Mouse (Mus musculus) neural tube, embryonic 12.5 days (tissue): ENCODE results near the gene Trrap. TPM values are rescaled to one million over a fixed set of nuclear protein-coding genes. Genes with fewer than 3 reads are reported as not detected.
"Not testable (repeated sequence)": the region's sequence is repeated elsewhere in the genome, so short reads cannot be mapped to it uniquely, and the experiment has no call there.

Source experiments
- ATAC-seq: fragments of 200-750 bp; cut with Nextera tagmentation; 2 replicates; pipeline ENCODE4 v1.8.0; 2017; ENCODE audit warnings: low read depth, mild to moderate bottlenecking, moderate TSS enrichment, moderate library complexity; ENCODE audit not compliant: low FRiP score
- H3K27ac ChIP-seq: fragments of 300-500 bp; sonication (generic); 2 replicates; pipeline ENCODE4 v1.5.1; 2016
- H3K27me3 ChIP-seq: fragments of 300-500 bp; sonication (generic); replicated peaks from 2 replicates; pipeline ENCODE4 v1.6.1; 2016; ENCODE audit warnings: mild to moderate bottlenecking
- H3K36me3 ChIP-seq: fragments of 300-500 bp; sonication (generic); 2 replicates; pipeline ENCODE4 v1.6.1; 2016; ENCODE audit warnings: mild to moderate bottlenecking
- H3K4me1 ChIP-seq: fragments of 300-500 bp; sonication (generic); 2 replicates; pipeline ENCODE4 v1.6.1; 2016
- H3K4me2 ChIP-seq: fragments of 300-500 bp; sonication (generic); replicated peaks from 2 replicates; pipeline ENCODE4 v1.6.1; 2016; ENCODE audit warnings: mild to moderate bottlenecking
- H3K4me3 ChIP-seq: fragments of 300-500 bp; sonication (generic); 2 replicates; pipeline ENCODE4 v1.5.1; 2016
- H3K9ac ChIP-seq: fragments of 300-500 bp; sonication (generic); 2 replicates; pipeline ENCODE4 v1.6.1; 2016; ENCODE audit warnings: mild to moderate bottlenecking
- H3K9me3 ChIP-seq: fragments of 300-500 bp; sonication (generic); 2 replicates; pipeline ENCODE4 v1.6.1; 2016; ENCODE audit warnings: mild to moderate bottlenecking
- whole genome bisulfite sequencing: fragments of 180-500 bp; shearing (Covaris S2); methylation state at CpG from one replicate; pipeline ENCODE4 v1.1.7; 2016; 5-methylcytosine and 5-hydroxymethylcytosine counted together
- polyA plus RNA-seq: library from polyadenylated mRNA; unstranded; fragments of >200 nt; fragmentation: Nextera tagmentation; extraction: Ambion mirVana; gene quantifications from 2 replicates; pipeline ENCODE4 v1.2.1, GENCODE M21; 2016

Trrap gene
- polyA plus RNA-seq, result 86.2 and 92.2 TPM in 2 replicates

DNA sequence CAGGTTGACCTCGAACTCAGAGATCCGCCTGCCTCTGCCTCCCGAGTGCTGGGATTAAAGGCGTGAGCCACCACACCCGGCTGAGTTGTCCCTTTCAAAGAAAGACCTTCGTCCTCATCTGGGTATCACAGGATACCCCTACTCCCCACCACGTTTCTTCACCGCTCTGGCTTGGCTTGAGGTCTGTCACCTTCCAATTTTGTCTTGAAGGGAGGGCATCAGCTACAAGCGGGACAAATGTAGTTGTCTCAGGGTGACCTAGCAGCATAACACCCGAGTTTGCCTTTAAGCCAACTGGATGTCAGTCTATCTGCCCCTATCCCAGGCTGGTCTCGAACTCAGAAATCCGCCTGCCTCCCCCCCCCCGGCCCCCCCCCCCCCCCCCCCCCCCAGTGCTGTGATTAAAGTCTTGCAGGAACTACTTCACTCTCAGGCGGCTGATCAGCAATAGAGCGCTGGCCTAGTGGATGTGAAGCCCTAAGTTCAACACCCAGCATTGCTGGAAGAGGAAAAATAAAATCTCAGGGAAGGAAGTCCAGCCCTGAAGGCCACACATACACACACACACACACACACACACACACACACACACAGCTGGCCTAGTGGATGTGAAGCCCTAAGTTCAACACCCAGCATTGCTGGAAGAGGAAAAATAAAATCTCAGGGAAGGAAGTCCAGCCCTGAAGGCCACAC lies at the start of gene Trrap:
Gene Trrap, plus strand, starts transcription at position 627 of the 693 bp plus-strand sequence.
- 87% methylated on average over 12 of the region's 15 CpGs for WGBS
- Histone ChIP-seq H3K4me3 (peak within 1 kb of the TSS; percentile 78), H3K9ac (peak within 1 kb of the TSS; percentile 87), H3K27ac (peak within 1 kb of the TSS; percentile 85), H3K4me2 (peak within 1 kb of the TSS; percentile 84), H3K36me3 (peaks cover 13% of the 10 kb centered on the region)
- H3K9me3 ChIP-seq, H3K27me3 ChIP-seq, ATAC-seq, H3K4me1 ChIP-seq: not testable (repeated sequence)

DNA sequence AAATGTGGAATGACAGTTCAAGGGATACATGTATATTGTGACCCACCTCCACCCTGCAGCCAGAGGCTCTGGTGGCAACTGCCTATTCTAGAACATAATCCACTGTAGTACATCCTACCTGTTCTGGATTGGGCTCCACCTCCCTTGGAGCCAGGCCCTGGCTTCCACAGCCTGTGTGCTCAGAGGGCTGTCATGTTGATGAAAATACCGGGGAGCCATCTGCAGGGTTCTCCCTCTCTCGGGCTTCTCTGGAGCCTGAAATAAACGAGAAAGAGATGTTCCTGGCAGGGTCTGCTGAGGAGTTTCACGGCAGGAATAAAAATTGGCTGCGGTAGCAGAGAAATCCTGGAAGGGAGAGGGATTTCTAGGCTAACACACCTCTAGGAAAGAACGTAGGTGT lies 47.8 kb upstream of the Trrap start:
- no peaks in the 10 kb centered on the region; the same call in 1 of the 2 replicates for H3K4me1 ChIP-seq
- H3K27ac ChIP-seq, result no peak overlapping the region
- H3K4me2 ChIP-seq, result no peak overlapping the region
- no peak for ATAC-seq
- no peaks in the 10 kb centered on the region for H3K36me3 ChIP-seq
- H3K9ac ChIP-seq, result no peak overlapping the region
- H3K27me3 ChIP-seq, result no peaks in the 10 kb centered on the region
- H3K4me3 ChIP-seq, result no peak overlapping the region
- 77% methylated on average over 6 of the region's 6 CpGs for whole genome bisulfite sequencing
- H3K9me3 ChIP-seq, result no peaks in the 10 kb centered on the region

DNA sequence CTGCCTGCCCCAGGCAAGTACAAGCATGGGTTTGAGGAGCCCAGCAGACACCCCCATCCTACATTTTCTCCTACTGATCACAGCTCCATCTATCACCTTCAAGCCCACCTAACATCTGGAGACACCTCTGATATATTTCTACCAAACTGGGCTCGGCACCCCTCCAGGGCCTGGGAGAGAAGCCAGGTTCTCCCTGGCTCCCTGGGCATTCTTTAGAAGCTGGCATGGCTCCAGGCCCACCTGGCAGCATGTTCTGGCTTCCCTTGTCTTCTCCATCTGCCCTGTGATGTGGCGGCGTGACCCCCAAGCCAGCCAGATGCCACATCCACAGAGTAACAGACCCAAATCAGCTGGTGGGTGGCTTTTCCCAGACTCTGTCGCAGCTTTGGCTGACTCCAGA lies 47.3 kb upstream of the Trrap start:
- Histone ChIP-seq H3K9ac (no peak overlapping the region), H3K4me1 (no peaks in the 10 kb centered on the region; the same call in 1 of the 2 replicates), H3K4me2 (no peak overlapping the region), H3K27ac (no peak overlapping the region), H3K36me3 (no peaks in the 10 kb centered on the region), H3K4me3 (no peak overlapping the region), H3K9me3 (no peaks in the 10 kb centered on the region), H3K27me3 (no peaks in the 10 kb centered on the region)
- WGBS, result 84% methylated on average over 4 of the region's 4 CpGs
- no peak for ATAC-seq

DNA sequence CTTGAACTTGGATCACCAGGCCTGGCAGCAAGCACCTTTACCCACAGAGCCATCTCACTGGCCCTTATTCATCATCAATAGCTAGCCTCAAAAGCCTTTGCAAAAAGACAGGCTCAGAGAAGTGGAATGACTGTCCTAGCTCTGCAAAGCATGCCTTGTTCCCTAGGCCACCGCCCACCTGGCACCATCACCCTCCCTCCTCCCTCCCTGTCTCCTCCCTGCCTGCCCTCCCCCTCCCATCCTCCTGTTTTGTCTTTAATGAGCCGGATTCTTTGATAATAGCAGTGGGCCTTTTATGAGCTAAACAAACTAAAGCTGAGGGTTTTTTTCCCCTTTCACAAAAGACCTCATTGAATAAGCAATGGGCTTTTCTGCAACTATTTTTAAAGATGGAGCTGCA lies 42.6 kb upstream of the Trrap start:
- Histone ChIP-seq H3K27ac (no peak overlapping the region), H3K36me3 (no peaks in the 10 kb centered on the region), H3K9ac (no peak overlapping the region), H3K27me3 (peaks cover 5% of the 10 kb centered on the region; the same call in 1 of the 2 replicates), H3K4me3 (no peak overlapping the region), H3K4me2 (no peak overlapping the region), H3K4me1 (no peaks in the 10 kb centered on the region; the same call in 1 of the 2 replicates), H3K9me3 (no peaks in the 10 kb centered on the region)
- ATAC-seq, result no peak
- 18% methylated on average over 2 of the region's 2 CpGs for WGBS

DNA sequence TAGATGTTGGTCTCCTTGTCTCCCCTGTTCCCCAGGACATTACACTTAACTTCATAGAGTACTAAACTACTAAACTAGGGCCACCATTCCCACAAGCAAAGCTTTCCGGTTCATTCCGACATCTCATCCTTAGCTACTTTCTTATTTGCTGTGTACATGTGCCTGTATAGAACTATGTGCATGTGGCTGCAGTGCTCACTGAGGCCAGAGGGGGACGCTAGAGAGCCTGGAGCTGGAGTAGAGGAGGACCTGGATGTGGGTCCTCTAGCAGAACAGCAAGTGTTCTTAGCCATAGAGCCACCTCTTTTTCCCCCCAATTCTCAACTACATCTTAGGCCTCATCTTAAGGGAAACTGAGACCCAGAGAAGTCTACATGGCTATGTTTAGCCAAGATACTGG lies 42.0 kb upstream of the Trrap start:
- Histone ChIP-seq H3K9me3 (no peaks in the 10 kb centered on the region), H3K4me1 (no peaks in the 10 kb centered on the region; the same call in 1 of the 2 replicates), H3K27me3 (peaks cover 5% of the 10 kb centered on the region; the same call in 1 of the 2 replicates), H3K4me2 (no peak overlapping the region), H3K36me3 (no peaks in the 10 kb centered on the region), H3K9ac (no peak overlapping the region), H3K27ac (no peak overlapping the region), H3K4me3 (no peak overlapping the region)
- ATAC-seq, result no peak
- 82% methylated on average over 3 of the region's 3 CpGs for WGBS

DNA sequence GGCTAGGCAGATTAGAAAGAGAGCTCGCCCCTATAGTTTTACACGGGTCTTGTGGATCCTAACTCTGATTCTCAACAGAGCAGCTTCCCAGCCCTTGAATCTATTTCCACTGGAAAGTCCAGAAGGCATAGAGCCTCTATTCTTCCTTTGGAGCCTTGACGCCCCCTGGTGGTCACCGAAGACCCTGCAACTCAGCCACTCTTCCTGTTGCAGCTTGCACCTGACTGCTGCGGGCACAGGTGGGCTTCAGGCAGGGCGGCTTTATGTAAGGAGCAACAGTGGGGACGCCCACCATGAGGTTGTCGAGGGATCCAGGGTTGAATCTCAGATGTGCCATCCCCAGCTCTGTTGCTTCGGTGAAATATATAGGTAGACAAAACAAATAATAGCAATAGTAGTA lies 40.4 kb upstream of the Trrap start:
- no peak for ATAC-seq
- no peaks in the 10 kb centered on the region for H3K36me3 ChIP-seq
- H3K4me2 ChIP-seq, result no peak overlapping the region
- no peaks in the 10 kb centered on the region for H3K9me3 ChIP-seq
- no peaks in the 10 kb centered on the region; the same call in 1 of the 2 replicates for H3K4me1 ChIP-seq
- H3K27me3 ChIP-seq, result peaks cover 5% of the 10 kb centered on the region; the same call in 1 of the 2 replicates
- WGBS, result 9% methylated on average over 9 of the region's 9 CpGs
- no peak overlapping the region for H3K4me3 ChIP-seq
- H3K9ac ChIP-seq, result no peak overlapping the region
- no peak overlapping the region for H3K27ac ChIP-seq

DNA sequence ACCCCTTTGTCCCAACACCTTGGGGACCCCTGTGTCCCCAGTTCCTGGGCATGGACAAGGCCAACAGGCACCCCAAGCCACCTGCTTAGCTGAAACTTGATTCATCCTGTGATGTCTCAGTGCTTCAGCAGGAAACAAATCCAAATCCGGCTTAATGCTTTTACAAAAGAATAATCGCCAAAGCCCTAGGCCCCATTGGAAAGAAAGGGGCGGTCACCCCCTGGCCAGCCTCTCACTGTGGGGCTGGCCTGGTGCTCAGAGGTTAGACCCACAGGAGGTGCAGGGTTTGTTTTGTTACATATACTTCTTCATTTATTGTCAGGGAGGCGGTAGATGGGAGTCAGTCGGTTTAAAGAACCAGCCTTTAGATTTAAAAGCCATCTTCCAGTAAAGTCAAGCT lies 39.3 kb upstream of the Trrap start:
- no peak overlapping the region for H3K4me3 ChIP-seq

DNA sequence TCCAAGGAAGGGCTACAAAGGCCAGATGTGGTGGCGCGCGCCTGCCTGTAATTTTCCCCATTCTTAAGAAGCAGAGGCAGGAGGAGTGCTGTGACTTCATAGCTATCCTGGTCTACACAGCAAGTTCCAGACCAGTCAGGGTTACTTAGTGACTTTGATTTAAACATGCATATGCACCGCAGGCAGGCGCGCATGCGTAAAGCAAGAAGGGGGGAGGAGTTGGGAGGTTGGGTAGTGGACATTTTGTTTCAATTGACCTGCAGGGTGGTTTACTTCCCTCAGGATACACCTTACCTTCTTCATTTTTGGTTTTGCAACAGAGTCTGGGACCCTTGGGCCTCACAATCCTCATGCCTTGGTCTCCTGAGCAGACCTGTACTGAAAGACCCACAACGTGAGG lies 38.3 kb upstream of the Trrap start:
- Histone ChIP-seq H3K4me1 (no peaks in the 10 kb centered on the region; the same call in 1 of the 2 replicates), H3K9me3 (no peaks in the 10 kb centered on the region), H3K36me3 (no peaks in the 10 kb centered on the region), H3K9ac (no peak overlapping the region), H3K4me2 (no peak overlapping the region), H3K27ac (no peak overlapping the region), H3K27me3 (peaks cover 5% of the 10 kb centered on the region; the same call in 1 of the 2 replicates), H3K4me3 (no peak overlapping the region)
- no peak for ATAC-seq
- WGBS, result 87% methylated on average over 8 of the region's 8 CpGs

More for the DNA sequence above, 39.3 kb upstream of the Trrap start:
- H3K27me3 ChIP-seq, result peaks cover 5% of the 10 kb centered on the region; the same call in 1 of the 2 replicates
- H3K9ac ChIP-seq, result no peak overlapping the region
- no peak overlapping the region for H3K27ac ChIP-seq
- 24% methylated on average over 5 of the region's 5 CpGs for WGBS
- H3K9me3 ChIP-seq, result no peaks in the 10 kb centered on the region
- H3K36me3 ChIP-seq, result no peaks in the 10 kb centered on the region
- H3K4me1 ChIP-seq, result no peaks in the 10 kb centered on the region; the same call in 1 of the 2 replicates
- ATAC-seq, result no peak
- no peak overlapping the region for H3K4me2 ChIP-seq

DNA sequence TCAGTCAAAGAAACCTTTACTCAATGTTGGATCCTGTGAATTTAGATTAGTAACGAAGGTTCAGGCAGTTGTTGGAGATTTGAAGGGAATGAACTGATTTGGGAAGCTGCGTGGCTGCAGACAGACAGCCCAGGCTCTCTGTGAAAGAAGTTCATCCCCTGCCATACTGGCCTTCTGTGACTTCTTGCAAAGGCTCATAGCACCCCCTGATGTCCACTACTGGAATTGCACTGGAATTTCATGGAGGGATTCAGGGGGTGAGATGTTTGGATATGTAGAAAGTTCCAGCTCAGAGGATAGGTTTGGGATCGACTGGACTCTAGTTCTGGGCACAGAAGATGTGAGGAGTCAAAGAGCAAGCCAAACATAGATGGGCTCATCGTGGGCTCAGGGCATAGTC lies 33.6 kb upstream of the Trrap start:
- Histone ChIP-seq H3K4me2 (no peak overlapping the region), H3K9ac (no peak overlapping the region), H3K4me1 (no peaks in the 10 kb centered on the region), H3K4me3 (no peak overlapping the region), H3K27me3 (no peaks in the 10 kb centered on the region), H3K27ac (no peak overlapping the region), H3K9me3 (no peaks in the 10 kb centered on the region), H3K36me3 (no peaks in the 10 kb centered on the region)
- ATAC-seq, result no peak
- 37% methylated on average over 4 of the region's 4 CpGs for WGBS

DNA sequence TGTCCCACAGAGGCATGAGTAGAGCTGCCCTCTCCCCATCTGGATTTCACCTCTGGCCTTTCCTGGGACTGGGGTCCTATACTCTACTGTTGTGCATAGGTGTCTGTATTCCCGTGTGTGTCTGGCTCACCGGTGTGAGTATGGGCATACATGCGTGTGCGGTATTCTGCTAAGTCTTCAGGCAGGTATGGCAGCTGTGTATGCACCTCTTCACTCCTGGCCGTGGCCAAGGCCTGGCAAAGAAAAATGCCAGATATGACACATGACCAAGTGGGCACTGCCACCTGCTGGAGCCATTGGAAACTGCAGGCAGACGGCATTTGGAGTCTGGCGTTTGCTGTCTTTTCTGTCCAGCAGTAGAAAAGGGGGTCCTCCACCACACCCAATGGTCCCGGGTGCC lies 32.6 kb upstream of the Trrap start:
- Histone ChIP-seq H3K36me3 (no peaks in the 10 kb centered on the region), H3K9ac (no peak overlapping the region), H3K9me3 (no peaks in the 10 kb centered on the region), H3K4me3 (no peak overlapping the region), H3K27ac (no peak overlapping the region), H3K4me2 (no peak overlapping the region), H3K27me3 (no peaks in the 10 kb centered on the region), H3K4me1 (no peaks in the 10 kb centered on the region)
- WGBS, result 35% methylated on average over 8 of the region's 8 CpGs
- ATAC-seq, result peak; percentile 58; the same call in 1 of the 2 replicates

DNA sequence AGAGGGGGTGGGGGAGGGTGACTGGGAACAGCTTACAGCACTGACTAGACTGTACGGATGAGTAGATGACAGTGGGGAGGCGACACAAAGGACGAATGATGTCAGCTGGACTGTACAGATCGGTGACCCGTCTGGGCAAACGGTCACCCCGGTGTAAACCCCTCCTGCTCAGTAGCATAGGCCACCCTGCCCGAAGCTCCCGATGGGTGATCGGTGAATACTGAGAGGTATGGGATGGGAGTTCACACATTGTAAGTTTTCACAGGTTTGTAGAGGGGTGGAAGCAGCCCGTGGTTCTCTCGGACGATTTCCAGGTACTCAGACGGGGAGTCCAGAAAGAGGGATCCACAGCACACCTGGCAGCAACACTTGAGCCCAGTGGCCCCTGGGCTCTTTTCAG lies 30.4 kb upstream of the Trrap start:
- Histone ChIP-seq H3K4me3 (no peak overlapping the region), H3K4me1 (no peaks in the 10 kb centered on the region), H3K9ac (no peak overlapping the region), H3K27me3 (no peaks in the 10 kb centered on the region), H3K9me3 (no peaks in the 10 kb centered on the region), H3K27ac (no peak overlapping the region), H3K36me3 (no peaks in the 10 kb centered on the region), H3K4me2 (no peak overlapping the region)
- ATAC-seq, result no peak
- WGBS, result 89% methylated on average over 14 of the region's 14 CpGs

DNA sequence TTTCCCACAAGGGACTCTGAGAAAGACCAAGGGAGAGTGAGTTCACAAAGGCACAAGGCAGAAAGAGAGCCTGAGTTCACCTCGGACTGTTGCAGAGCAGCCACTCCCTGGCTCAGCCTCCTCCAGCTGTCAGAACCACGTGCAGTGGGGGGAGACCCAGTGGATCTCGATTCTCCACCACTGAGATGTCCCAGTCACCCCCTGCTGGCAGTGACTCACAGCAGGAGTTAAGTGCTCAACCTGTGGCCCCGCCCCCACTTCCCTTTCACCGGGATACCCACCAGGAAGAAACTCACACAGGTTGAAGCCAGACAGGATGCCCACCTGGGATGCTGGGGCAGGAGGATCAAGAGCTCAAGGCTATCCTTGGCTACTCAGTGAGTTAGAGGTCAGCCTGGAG lies 15.1 kb upstream of the Trrap start:
- no peaks in the 10 kb centered on the region for H3K9me3 ChIP-seq
- H3K4me1 ChIP-seq, result no peaks in the 10 kb centered on the region
- ATAC-seq, result no peak
- WGBS, result 16% methylated on average over 5 of the region's 5 CpGs
- H3K4me2 ChIP-seq, result no peak overlapping the region
- H3K4me3 ChIP-seq, result no peak overlapping the region
- H3K9ac ChIP-seq, result no peak overlapping the region
- H3K27ac ChIP-seq, result no peak overlapping the region
- H3K27me3 ChIP-seq, result no peaks in the 10 kb centered on the region
- H3K36me3 ChIP-seq, result peaks cover 6% of the 10 kb centered on the region

DNA sequence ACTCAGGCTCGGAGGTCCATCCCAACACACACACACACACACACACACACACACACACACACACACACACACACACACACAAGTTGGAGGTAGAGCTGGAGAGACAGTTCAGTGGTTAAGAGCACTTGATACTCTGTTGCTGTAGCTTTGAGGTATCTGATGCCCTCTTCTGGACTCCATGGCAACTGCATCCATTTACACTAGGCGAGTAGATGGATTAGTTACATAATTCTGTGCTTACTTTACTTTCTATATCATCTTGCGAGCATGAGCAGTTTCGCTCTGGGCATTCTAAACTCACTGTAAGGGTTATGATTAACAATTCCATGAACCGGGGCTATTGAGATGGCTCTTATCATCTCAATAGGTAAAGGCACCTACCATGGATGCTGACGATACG lies 14.5 kb upstream of the Trrap start:
- H3K27me3 ChIP-seq, result no peaks in the 10 kb centered on the region
- H3K9me3 ChIP-seq, result no peaks in the 10 kb centered on the region
- 69% methylated on average over 7 of the region's 7 CpGs for WGBS
- no peak overlapping the region for H3K27ac ChIP-seq
- H3K4me1 ChIP-seq, result no peaks in the 10 kb centered on the region
- no peak overlapping the region for H3K9ac ChIP-seq
- no peak for ATAC-seq
- peaks cover 6% of the 10 kb centered on the region for H3K36me3 ChIP-seq
- H3K4me3 ChIP-seq, result no peak overlapping the region
- H3K4me2 ChIP-seq, result no peak overlapping the region
